Mouse (Mus musculus) forebrain, embryonic 11.5 days (tissue): ENCODE data around the gene Olfr305. TPM values are rescaled to one million over a fixed set of nuclear protein-coding genes. Genes with fewer than 3 reads are reported as not detected.
"Not testable (repeated sequence)": the region's sequence is repeated elsewhere in the genome, so short reads cannot be mapped to it uniquely, and the experiment has no call there.

Experiments
- ATAC-seq: fragments of 200-750 bp; cut with Nextera tagmentation; replicated peaks from 2 replicates; pipeline ENCODE4 v1.8.0; 2017; ENCODE audit warnings: moderate TSS enrichment; ENCODE audit not compliant: low FRiP score
- DNase-seq: peaks from one replicate; pipeline ENCODE4 v3.0.0-alpha.2; 2017; ENCODE audit warnings: low spot score
- H3K27ac ChIP-seq: fragments of 300-500 bp; sonication (generic); 2 replicates; pipeline ENCODE4 v1.5.1; 2014; ENCODE audit warnings: low read depth, low read length
- H3K27me3 ChIP-seq: fragments of 300-500 bp; sonication (generic); 2 replicates; pipeline ENCODE4 v1.6.1; 2014; ENCODE audit warnings: mild to moderate bottlenecking, low read length, mixed read lengths; ENCODE audit not compliant: control insufficient read depth, insufficient read depth
- H3K36me3 ChIP-seq: fragments of 300-500 bp; sonication (generic); 2 replicates; pipeline ENCODE4 v1.6.1; 2014; ENCODE audit warnings: mild to moderate bottlenecking, low read length, moderate library complexity, mixed read lengths; ENCODE audit not compliant: control insufficient read depth, insufficient read depth
- H3K4me1 ChIP-seq: fragments of 300-500 bp; sonication (generic); replicated peaks from 2 replicates; pipeline ENCODE4 v1.6.1; 2014; ENCODE audit warnings: low read length, mixed read lengths; ENCODE audit not compliant: control insufficient read depth, insufficient read depth
- H3K4me2 ChIP-seq: fragments of 300-500 bp; sonication (generic); 2 replicates; pipeline ENCODE4 v1.6.1; 2014; ENCODE audit warnings: low read depth, mild to moderate bottlenecking, low read length, moderate library complexity, mixed read lengths; ENCODE audit not compliant: severe bottlenecking
- H3K4me3 ChIP-seq: fragments of 300-500 bp; sonication (generic); 2 replicates; pipeline ENCODE4 v1.5.1; 2014; ENCODE audit warnings: low read depth, low read length
- H3K9ac ChIP-seq: fragments of 300-500 bp; sonication (generic); 2 replicates; pipeline ENCODE4 v1.6.1; 2014; ENCODE audit warnings: low read length
- H3K9me3 ChIP-seq: fragments of 300-500 bp; sonication (generic); 2 replicates; pipeline ENCODE4 v1.6.1; 2016; ENCODE audit warnings: low read length, mixed read lengths; ENCODE audit not compliant: control insufficient read depth
- WGBS: fragments of 180-500 bp; shearing (Covaris S2); extraction: QIAGEN DNeasy Blood & Tissue Kit; methylation state at CpG from one replicate; pipeline ENCODE4 v1.1.7; 2014; 5-methylcytosine and 5-hydroxymethylcytosine counted together
- polyA plus RNA-seq: library from polyadenylated mRNA; unstranded; fragments of >200 nt; fragmentation: Nextera tagmentation; extraction: Ambion mirVana; gene quantifications from 2 replicates; pipeline ENCODE4 v1.2.1, GENCODE M21; 2014

Gene Olfr305
- not detected in 2 replicates for polyA plus RNA-seq

DNA sequence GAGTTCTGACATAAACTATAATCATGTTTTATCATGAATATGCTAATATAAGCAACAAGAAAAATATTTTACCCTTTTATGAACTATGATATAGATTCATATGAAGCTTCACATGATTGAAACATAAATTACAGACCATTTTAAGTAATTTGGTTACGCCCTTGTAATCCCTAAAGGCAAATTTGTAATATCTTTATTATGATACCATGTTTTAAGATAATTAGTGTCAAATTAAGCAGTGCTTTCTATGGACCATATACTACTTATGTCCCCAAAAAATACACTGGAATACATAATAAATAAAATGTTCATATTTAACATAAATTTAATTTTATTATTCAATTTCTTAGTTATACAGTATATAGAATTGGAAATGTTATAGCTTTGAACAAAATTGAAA is at the start of gene Olfr305:
TSS of gene Olfr305 (minus strand) at position 101 of the 400 bp plus-strand sequence.
- no peak for ATAC-seq
- H3K4me1 ChIP-seq, result no peaks in the 10 kb centered on the region
- no peaks in the 10 kb centered on the region for H3K9me3 ChIP-seq
- H3K9ac ChIP-seq, result no peak within 1 kb of the TSS
- H3K36me3 ChIP-seq, result no peaks in the 10 kb centered on the region
- no peak within 1 kb of the TSS for H3K4me2 ChIP-seq
- no peak for DNase-seq
- no peak within 1 kb of the TSS for H3K27ac ChIP-seq
- no peaks in the 10 kb centered on the region for H3K27me3 ChIP-seq
- no peak within 1 kb of the TSS for H3K4me3 ChIP-seq
- WGBS, result 83% methylated on average over 1 of the region's 1 CpGs

- DNase-seq (no peak), ATAC-seq (no peak)
- Histone ChIP-seq H3K4me3 (no peak within 1 kb of the TSS), H3K36me3 (no peaks in the 10 kb centered on the region), H3K9me3 (no peaks in the 10 kb centered on the region), H3K4me1 (no peaks in the 10 kb centered on the region), H3K4me2 (no peak within 1 kb of the TSS), H3K9ac (no peak within 1 kb of the TSS), H3K27ac (no peak within 1 kb of the TSS), H3K27me3 (no peaks in the 10 kb centered on the region)
- 90% methylated on average over 2 of the region's 2 CpGs for WGBS
Observed at GRCm38 (mm10) chr7:86403546-86403945, 36.8 kb upstream of the Olfr305 start, which contains the start of gene Olfr301. Olfr301 (plus strand) TSS chr7:86403846.

- H3K27ac ChIP-seq, result no peak within 1 kb of the TSS
- ATAC-seq (no peak), DNase-seq (no peak)
- H3K9me3 ChIP-seq, result no peaks in the 10 kb centered on the region
- H3K9ac ChIP-seq, result no peak within 1 kb of the TSS
- H3K4me1 ChIP-seq, result no peaks in the 10 kb centered on the region
- H3K4me2 ChIP-seq, result no peak within 1 kb of the TSS
- H3K27me3 ChIP-seq, result no peaks in the 10 kb centered on the region
- H3K36me3 ChIP-seq, result no peaks in the 10 kb centered on the region
- H3K4me3 ChIP-seq, result no peak within 1 kb of the TSS
Observed at GRCm38 (mm10) chr7:86397689-86398088, 31.0 kb upstream of the Olfr305 start, which contains the start of gene Olfr303. Olfr303 (minus strand) TSS chr7:86397789.

DNA sequence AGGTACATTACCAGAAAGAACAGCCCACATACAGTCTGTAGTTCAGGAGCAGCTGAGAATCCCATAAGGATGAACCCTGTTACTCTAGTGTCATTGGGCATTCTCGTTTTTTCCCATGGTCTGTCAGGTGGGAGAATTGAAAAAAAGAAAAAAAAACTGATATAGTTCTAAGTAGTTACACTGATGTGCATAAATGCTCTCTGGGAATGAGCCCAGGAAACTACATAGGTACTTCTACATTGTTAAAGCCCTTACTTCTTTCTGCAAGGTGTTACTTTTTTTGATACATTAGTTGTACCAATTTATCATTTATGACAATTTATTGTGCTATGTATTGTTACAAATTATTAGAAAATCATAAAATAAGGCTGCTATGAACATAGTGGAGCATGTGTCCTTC is 19.8 kb upstream of the Olfr305 start, which contains the start of gene Olfr304:
TSS of gene Olfr304 (minus strand) at position 101 of the 400 bp plus-strand sequence.
- H3K36me3 ChIP-seq, result no peaks in the 10 kb centered on the region
- no peak within 1 kb of the TSS for H3K4me3 ChIP-seq
- DNase-seq (no peak), ATAC-seq (no peak)
- H3K4me2 ChIP-seq, result no peak within 1 kb of the TSS
- H3K9me3 ChIP-seq, result no peaks in the 10 kb centered on the region
- 77% methylated on average over 1 of the region's 1 CpGs for WGBS
- H3K4me1 ChIP-seq, result no peaks in the 10 kb centered on the region
- no peak within 1 kb of the TSS for H3K9ac ChIP-seq
- no peaks in the 10 kb centered on the region for H3K27me3 ChIP-seq
- H3K27ac ChIP-seq, result no peak within 1 kb of the TSS

- no peak overlapping the region for H3K9ac ChIP-seq
- H3K9me3 ChIP-seq, result no peaks in the 10 kb centered on the region
- H3K27me3 ChIP-seq, result no peaks in the 10 kb centered on the region
- no peak for DNase-seq
- 80% methylated on average over 3 of the region's 3 CpGs for WGBS
- no peaks in the 10 kb centered on the region for H3K36me3 ChIP-seq
- H3K4me1 ChIP-seq, result no peaks in the 10 kb centered on the region
- H3K4me2 ChIP-seq, result no peak overlapping the region
- H3K4me3 ChIP-seq, result no peak overlapping the region
- ATAC-seq, result no peak
- no peak overlapping the region for H3K27ac ChIP-seq
Observed at GRCm38 (mm10) chr7:86385769-86386168, 19.0 kb upstream of the Olfr305 start.

GRCm38 (mm10) chr7:86346296-86346695 is 20.4 kb downstream of the Olfr305 start:
- not testable (repeated sequence) for H3K27me3 ChIP-seq, H3K9ac ChIP-seq, H3K4me1 ChIP-seq, H3K4me3 ChIP-seq, H3K27ac ChIP-seq, H3K36me3 ChIP-seq, H3K9me3 ChIP-seq, DNase-seq, H3K4me2 ChIP-seq, ATAC-seq
- WGBS, result 92% methylated on average over 9 of the region's 9 CpGs

- no peak for ATAC-seq
- H3K27ac ChIP-seq, result no peak overlapping the region
- no peak overlapping the region for H3K9ac ChIP-seq
- DNase-seq, result no peak
- H3K9me3 ChIP-seq, result no peaks in the 10 kb centered on the region
- 63% methylated on average over 3 of the region's 3 CpGs for WGBS
- no peak overlapping the region for H3K4me2 ChIP-seq
- no peaks in the 10 kb centered on the region for H3K4me1 ChIP-seq
- no peak overlapping the region for H3K4me3 ChIP-seq
- no peaks in the 10 kb centered on the region for H3K36me3 ChIP-seq
- H3K27me3 ChIP-seq, result no peaks in the 10 kb centered on the region
Observed at GRCm38 (mm10) chr7:86344253-86344652, 22.5 kb downstream of the Olfr305 start.

DNA sequence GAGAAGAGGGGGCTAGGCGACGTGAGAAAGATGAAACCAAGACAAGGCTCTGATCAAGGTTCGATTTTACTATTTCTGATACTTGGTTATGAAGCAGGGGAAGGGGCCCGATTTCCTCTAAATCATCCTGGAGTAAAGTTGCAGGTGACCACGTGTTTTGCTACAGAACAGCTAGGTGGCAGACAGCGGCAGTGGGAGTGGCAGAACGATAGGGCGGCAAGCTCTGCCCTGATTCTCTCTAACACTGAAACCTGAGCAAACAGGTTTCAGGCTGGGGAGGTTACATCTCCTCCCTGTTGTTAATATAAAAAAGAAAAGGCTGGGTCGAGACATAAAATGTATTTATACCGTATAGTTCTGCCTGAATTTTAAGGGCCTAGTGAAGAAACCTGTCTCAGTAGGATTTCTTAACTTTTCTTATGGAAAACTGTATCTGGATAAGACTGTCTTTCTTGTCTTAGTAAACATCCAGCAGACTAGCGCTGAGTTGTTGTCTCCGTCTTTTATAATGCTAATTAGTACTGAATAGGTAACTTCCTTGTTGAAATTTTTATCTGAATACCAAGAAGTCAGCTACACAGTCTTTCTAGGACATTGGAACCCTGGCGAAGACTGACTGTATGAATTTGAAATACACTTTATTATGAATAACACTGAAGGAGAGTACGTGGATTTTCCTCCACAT is 23.7 kb downstream of the Olfr305 start:
- H3K27ac ChIP-seq, result no peak overlapping the region
- H3K4me2 ChIP-seq, result no peak overlapping the region
- no peaks in the 10 kb centered on the region for H3K4me1 ChIP-seq
- 81% methylated on average over 14 of the region's 14 CpGs for WGBS
- no peaks in the 10 kb centered on the region for H3K9me3 ChIP-seq
- ATAC-seq (no peak), DNase-seq (no peak)
- no peak overlapping the region for H3K4me3 ChIP-seq
- H3K36me3 ChIP-seq, result no peaks in the 10 kb centered on the region
- H3K27me3 ChIP-seq, result no peaks in the 10 kb centered on the region
- H3K9ac ChIP-seq, result no peak overlapping the region

- no peak for DNase-seq
- no peaks in the 10 kb centered on the region for H3K4me1 ChIP-seq
- no peaks in the 10 kb centered on the region for H3K27me3 ChIP-seq
- H3K4me3 ChIP-seq, result no peak within 1 kb of the TSS
- 78% methylated on average over 1 of the region's 1 CpGs for WGBS
- H3K9me3 ChIP-seq, result no peaks in the 10 kb centered on the region
- no peak for ATAC-seq
- H3K36me3 ChIP-seq, result no peaks in the 10 kb centered on the region
- H3K27ac ChIP-seq, result no peak within 1 kb of the TSS
- H3K4me2 ChIP-seq, result no peak within 1 kb of the TSS
- no peak within 1 kb of the TSS for H3K9ac ChIP-seq
Observed at GRCm38 (mm10) chr7:86337486-86337885, 29.2 kb downstream of the Olfr305 start, which contains the start of gene Olfr307. Olfr307 (minus strand) TSS chr7:86337586.
